Mouse (Mus musculus) liver, postnatal 0 days (tissue): ENCODE data around the gene Ksr2.

ENCODE experiments used
- CTCF ChIP-seq: sonication (generic); IDR thresholded peaks from 2 replicates; pipeline ENCODE4 v1.5.1; 2016; ENCODE audit warnings: antibody characterized with exemption, low read depth
- EP300 ChIP-seq: IDR thresholded peaks from 2 replicates; pipeline ENCODE4 v1.6.1; 2016; ENCODE audit warnings: antibody characterized with exemption, low read depth, mild to moderate bottlenecking

DNA sequence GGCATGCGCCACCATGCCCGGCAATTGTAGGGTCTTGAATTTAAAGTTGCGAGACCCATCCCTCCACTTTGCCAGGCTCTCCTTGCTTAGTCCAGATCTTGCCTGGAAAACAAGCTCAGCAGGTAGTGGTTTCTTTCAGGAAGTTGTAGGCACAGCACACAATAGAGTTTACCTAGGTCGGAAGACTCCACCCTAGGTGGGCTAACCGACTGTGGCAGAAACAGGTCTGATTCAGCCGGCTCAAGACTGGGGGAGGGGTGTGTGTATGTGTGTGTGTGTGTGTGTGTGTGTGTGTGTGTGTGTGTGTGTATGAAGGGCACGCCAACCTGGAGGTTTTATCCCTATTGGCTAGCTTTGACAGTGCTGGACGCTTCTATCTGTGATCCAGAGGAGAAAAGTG is 10.2 kb upstream of the Ksr2 start:
- TF ChIP-seq CTCF = no peak
- TF ChIP-seq EP300 = no peak
